Mouse (Mus musculus) ES-Bruce4 (cell line): ENCODE data around the gene Med31.

Experiments
- CTCF ChIP-seq: IDR thresholded peaks from one replicate; pipeline ENCODE4 v1.8.1; 2011; ENCODE audit warnings: low read depth, low read length
- EP300 ChIP-seq: IDR thresholded peaks from 2 replicates; pipeline ENCODE4 v1.6.1; 2011; ENCODE audit warnings: low read depth, low read length; ENCODE audit not compliant: insufficient read depth
- POLR2A ChIP-seq: IDR thresholded peaks from one replicate; pipeline ENCODE4 v1.8.1; 2011; ENCODE audit warnings: low read length; ENCODE audit not compliant: insufficient read depth

- TF ChIP-seq POLR2A (no peak), CTCF (no peak), EP300 (no peak)
These were observed 31.1 kb downstream of the Med31 start for GRCm38 (mm10) chr11:72184252-72184651.
